Mouse (Mus musculus) intestine, embryonic 15.5 days (tissue): Measurements from ENCODE around the gene Hsd17b1. TPM values are rescaled to one million over a fixed set of nuclear protein-coding genes. Genes with fewer than 3 reads are reported as not detected.

Source experiments
- ATAC-seq: fragments of 200-750 bp; cut with Nextera tagmentation; 2 replicates; pipeline ENCODE4 v1.8.0; 2017; ENCODE audit warnings: moderate TSS enrichment, moderate library complexity
- H3K27ac ChIP-seq: fragments of 300-500 bp; sonication (generic); 2 replicates; pipeline ENCODE4 v1.5.1; 2015; ENCODE audit warnings: mild to moderate bottlenecking, inconsistent platforms
- H3K27me3 ChIP-seq: fragments of 300-500 bp; sonication (generic); replicated peaks from 2 replicates; pipeline ENCODE4 v1.6.1; 2015; ENCODE audit warnings: inconsistent platforms
- H3K36me3 ChIP-seq: fragments of 300-500 bp; sonication (generic); 2 replicates; pipeline ENCODE4 v1.6.1; 2015; ENCODE audit warnings: inconsistent platforms
- H3K4me1 ChIP-seq: fragments of 300-500 bp; sonication (generic); replicated peaks from 2 replicates; pipeline ENCODE4 v1.6.1; 2015; ENCODE audit warnings: inconsistent platforms
- H3K4me2 ChIP-seq: fragments of 300-500 bp; sonication (generic); replicated peaks from 2 replicates; pipeline ENCODE4 v1.6.1; 2015; ENCODE audit warnings: mild to moderate bottlenecking, inconsistent platforms
- H3K4me3 ChIP-seq: fragments of 300-500 bp; sonication (generic); replicated peaks from 2 replicates; pipeline ENCODE4 v1.5.1; 2015; ENCODE audit warnings: inconsistent platforms
- H3K9ac ChIP-seq: fragments of 300-500 bp; sonication (generic); 2 replicates; pipeline ENCODE4 v1.6.1; 2015; ENCODE audit warnings: inconsistent platforms
- H3K9me3 ChIP-seq: fragments of 300-500 bp; sonication (generic); 2 replicates; pipeline ENCODE4 v1.6.1; 2016; ENCODE audit warnings: inconsistent platforms
- WGBS: fragments of 180-500 bp; shearing (Covaris S2); methylation state at CpG from one replicate; pipeline ENCODE4 v1.1.7; 2015; 5-methylcytosine and 5-hydroxymethylcytosine counted together
- polyA plus RNA-seq: library from polyadenylated mRNA; unstranded; fragments of >200 nt; fragmentation: Nextera tagmentation; extraction: Ambion mirVana; gene quantifications from 2 replicates; pipeline ENCODE4 v1.2.1, GENCODE M21; 2015

Gene Hsd17b1
- polyA plus RNA-seq, 1 experiment from 2014 or later = not detected

- Histone ChIP-seq H3K36me3 (no peaks in the 10 kb centered on the region), H3K4me3 (no peak overlapping the region), H3K4me1 (peaks cover 63% of the 10 kb centered on the region), H3K9me3 (no peaks in the 10 kb centered on the region), H3K27me3 (no peaks in the 10 kb centered on the region), H3K4me2 (no peak overlapping the region), H3K9ac (no peak overlapping the region), H3K27ac (peak overlapping the region; percentile 99; the same call in 1 of the 2 replicates)
- WGBS = 70% methylated on average over 12 of the region's 12 CpGs
- no peak for ATAC-seq
These were observed 15.9 kb upstream of the Hsd17b1 start for GRCm38 (mm10) chr11:101062165-101062884.

GRCm38 (mm10) chr11:101062971-101063675 lies 15.1 kb upstream of the Hsd17b1 start:
- peaks cover 59% of the 10 kb centered on the region for H3K4me1 ChIP-seq
- WGBS = 57% methylated on average over 14 of the region's 14 CpGs
- H3K27me3 ChIP-seq = no peaks in the 10 kb centered on the region
- peak overlapping the region; percentile 29; the same call in 1 of the 2 replicates for H3K9ac ChIP-seq
- peak overlapping the region; percentile 99 for H3K27ac ChIP-seq
- no peaks in the 10 kb centered on the region for H3K9me3 ChIP-seq
- H3K36me3 ChIP-seq = no peaks in the 10 kb centered on the region
- peak; percentile 41 for ATAC-seq
- H3K4me2 ChIP-seq = peak overlapping the region; percentile 45
- no peak overlapping the region for H3K4me3 ChIP-seq

GRCm38 (mm10) chr11:101063676-101064327 lies 14.4 kb upstream of the Hsd17b1 start:
- Histone ChIP-seq H3K36me3 (no peaks in the 10 kb centered on the region), H3K9ac (peak overlapping the region; percentile 29), H3K27me3 (no peaks in the 10 kb centered on the region), H3K4me3 (no peak overlapping the region), H3K4me2 (peak overlapping the region; percentile 45), H3K4me1 (peaks cover 52% of the 10 kb centered on the region), H3K27ac (peak overlapping the region; percentile 99), H3K9me3 (no peaks in the 10 kb centered on the region)
- peak; percentile 79 for ATAC-seq
- 12% methylated on average over 12 of the region's 12 CpGs for WGBS

- Histone ChIP-seq H3K4me3 (no peak overlapping the region), H3K27me3 (no peaks in the 10 kb centered on the region), H3K4me2 (0 out of 2 replicates have a peak overlapping the region, but pooled peaks have one; percentile 45), H3K9me3 (no peaks in the 10 kb centered on the region), H3K36me3 (no peaks in the 10 kb centered on the region), H3K27ac (peak overlapping the region; percentile 99), H3K9ac (no peak overlapping the region), H3K4me1 (peaks cover 50% of the 10 kb centered on the region)
- 58% methylated on average over 4 of the region's 4 CpGs for WGBS
- no peak for ATAC-seq
These were observed 13.7 kb upstream of the Hsd17b1 start for GRCm38 (mm10) chr11:101064462-101064861.

- Histone ChIP-seq H3K4me3 (no peak overlapping the region), H3K27ac (peak overlapping the region; percentile 42), H3K27me3 (no peaks in the 10 kb centered on the region), H3K9me3 (no peaks in the 10 kb centered on the region), H3K36me3 (no peaks in the 10 kb centered on the region), H3K4me2 (no peak overlapping the region), H3K4me1 (peaks cover 46% of the 10 kb centered on the region), H3K9ac (no peak overlapping the region)
- ATAC-seq = no peak
- 85% methylated on average over 9 of the region's 9 CpGs for WGBS
These were observed 13.2 kb upstream of the Hsd17b1 start for GRCm38 (mm10) chr11:101065002-101065401.

- no peak overlapping the region for H3K9ac ChIP-seq
- H3K27ac ChIP-seq = no peak overlapping the region
- H3K36me3 ChIP-seq = no peaks in the 10 kb centered on the region
- no peak for ATAC-seq
- no peaks in the 10 kb centered on the region for H3K9me3 ChIP-seq
- WGBS = 20% methylated on average over 18 of the region's 18 CpGs
- peaks cover 47% of the 10 kb centered on the region for H3K4me1 ChIP-seq
- H3K4me2 ChIP-seq = peak overlapping the region; percentile 82
- H3K27me3 ChIP-seq = no peaks in the 10 kb centered on the region; the same call in 1 of the 2 replicates
- H3K4me3 ChIP-seq = peak overlapping the region; percentile 24
These were observed 11.4 kb upstream of the Hsd17b1 start for GRCm38 (mm10) chr11:101066549-101067412.

GRCm38 (mm10) chr11:101069391-101070188 lies 8.6 kb upstream of the Hsd17b1 start, which contains the start of gene Naglu:
TSS of gene Naglu (plus strand) at chr11:101070012.
- Histone ChIP-seq H3K4me3 (peak within 1 kb of the TSS; percentile 77), H3K4me1 (peaks cover 19% of the 10 kb centered on the region; the same call in 1 of the 2 replicates), H3K4me2 (peak within 1 kb of the TSS; percentile 99), H3K9me3 (no peaks in the 10 kb centered on the region), H3K27me3 (no peaks in the 10 kb centered on the region; the same call in 1 of the 2 replicates), H3K27ac (no peak within 1 kb of the TSS), H3K9ac (peak within 1 kb of the TSS; percentile 82), H3K36me3 (no peaks in the 10 kb centered on the region)
- ATAC-seq = peak; percentile 92
- WGBS = 5% methylated on average over 35 of the region's 35 CpGs

- H3K4me2 ChIP-seq = peak overlapping the region; percentile 99
- no peaks in the 10 kb centered on the region; the same call in 1 of the 2 replicates for H3K27me3 ChIP-seq
- peaks cover 16% of the 10 kb centered on the region; the same call in 1 of the 2 replicates for H3K4me1 ChIP-seq
- 0% methylated on average over 36 of the region's 36 CpGs for WGBS
- H3K9ac ChIP-seq = peak overlapping the region; percentile 82
- peak overlapping the region; percentile 77 for H3K4me3 ChIP-seq
- no peaks in the 10 kb centered on the region for H3K9me3 ChIP-seq
- H3K27ac ChIP-seq = no peak overlapping the region
- ATAC-seq = peak; percentile 77
- H3K36me3 ChIP-seq = no peaks in the 10 kb centered on the region
These were observed 8.1 kb upstream of the Hsd17b1 start for GRCm38 (mm10) chr11:101070189-101070527.

GRCm38 (mm10) chr11:101070987-101071386 lies 7.2 kb upstream of the Hsd17b1 start:
- 79% methylated on average over 6 of the region's 6 CpGs for WGBS
- H3K9ac ChIP-seq = no peak overlapping the region
- H3K36me3 ChIP-seq = no peaks in the 10 kb centered on the region
- H3K9me3 ChIP-seq = no peaks in the 10 kb centered on the region
- no peaks in the 10 kb centered on the region; the same call in 1 of the 2 replicates for H3K27me3 ChIP-seq
- peaks cover 16% of the 10 kb centered on the region; the same call in 1 of the 2 replicates for H3K4me1 ChIP-seq
- peak overlapping the region; percentile 77; the same call in 1 of the 2 replicates for H3K4me3 ChIP-seq
- no peak overlapping the region for H3K27ac ChIP-seq
- no peak for ATAC-seq
- peak overlapping the region; percentile 99 for H3K4me2 ChIP-seq

- WGBS = 72% methylated on average over 14 of the region's 14 CpGs
- peaks cover 11% of the 10 kb centered on the region; the same call in 1 of the 2 replicates for H3K4me1 ChIP-seq
- ATAC-seq = no peak
These were observed 6.3 kb upstream of the Hsd17b1 start for GRCm38 (mm10) chr11:101071810-101072428.

More at GRCm38 (mm10) chr11:101071810-101072428, 6.3 kb upstream of the Hsd17b1 start:
- Histone ChIP-seq H3K27me3 (no peaks in the 10 kb centered on the region; the same call in 1 of the 2 replicates), H3K27ac (no peak overlapping the region), H3K4me3 (no peak overlapping the region), H3K9ac (no peak overlapping the region), H3K9me3 (no peaks in the 10 kb centered on the region), H3K4me2 (no peak overlapping the region), H3K36me3 (no peaks in the 10 kb centered on the region)
